Mouse (Mus musculus) brain, embryonic 14.5 days (tissue): ENCODE measurements around the gene Gpr35.

Source experiments
- CTCF ChIP-seq: fragments of 200-500 bp; IDR thresholded peaks from 2 replicates; pipeline ENCODE4 v1.5.1; 2012; ENCODE audit warnings: inconsistent platforms, mild to moderate bottlenecking, moderate library complexity, borderline replicate concordance; ENCODE audit not compliant: insufficient read depth, insufficient read length; ENCODE audit errors: extremely low read depth
- POLR2A ChIP-seq: fragments of 200-500 bp; IDR thresholded peaks from 2 replicates; pipeline ENCODE4 v1.6.1; 2012; ENCODE audit warnings: mild to moderate bottlenecking, inconsistent platforms, borderline replicate concordance; ENCODE audit not compliant: poor library complexity, insufficient read depth, insufficient read length, severe bottlenecking; ENCODE audit errors: extremely low read depth

DNA sequence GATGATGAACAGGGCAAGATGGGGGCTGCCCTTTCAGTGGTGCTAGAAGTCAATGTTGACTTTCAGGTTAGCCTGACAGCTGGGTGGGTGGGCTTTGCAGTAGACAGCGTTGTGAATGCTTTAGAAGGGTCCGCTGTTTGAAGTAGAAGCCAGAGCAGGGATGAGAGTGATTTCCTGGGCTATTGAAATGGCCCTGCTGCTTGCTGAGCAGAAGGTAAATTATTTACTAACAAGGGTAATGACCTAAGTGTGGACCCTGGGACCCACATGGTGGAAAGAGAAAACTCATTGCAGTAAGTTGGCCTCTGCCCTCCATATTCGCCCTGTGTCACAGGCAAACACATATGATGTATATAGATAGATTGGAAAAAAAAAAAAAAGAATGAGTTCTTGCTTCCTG is 14.2 kb upstream of the Gpr35 start:
- TF ChIP-seq POLR2A, result no peak
- no peak for TF ChIP-seq CTCF
